Mouse (Mus musculus) CH12.LX (cell line): Measurements from ENCODE around the gene Stambpl1.

ENCODE experiments used
- CTCF ChIP-seq, 2 experiments: IDR thresholded peaks in 1 of 2; conservative IDR thresholded peaks in 1 of 2; 2 replicates each; pipeline ENCODE4 v1.5.1; 2011 to 2012; ENCODE audit warnings: low read depth in 2 of 2, low read length in 2 of 2, improper control_type of control experiment in 1 of 2, inconsistent platforms in 1 of 2, mild to moderate bottlenecking in 1 of 2, moderate library complexity in 1 of 2
- HCFC1 ChIP-seq: IDR thresholded peaks from 2 replicates; pipeline ENCODE4 v1.6.1; 2012; ENCODE audit warnings: low read depth, mild to moderate bottlenecking, inconsistent platforms, low read length, improper control_type of control experiment
- JUND ChIP-seq: conservative IDR thresholded peaks from 2 replicates; pipeline ENCODE4 v1.6.1; 2011; ENCODE audit warnings: low read depth, low read length, improper control_type of control experiment
- MAFK ChIP-seq: IDR thresholded peaks from 2 replicates; pipeline ENCODE4 v1.6.1; 2011; ENCODE audit warnings: low read length, improper control_type of control experiment; ENCODE audit not compliant: insufficient replicate concordance
- POLR2A ChIP-seq: IDR thresholded peaks from 2 replicates; pipeline ENCODE4 v1.6.1; 2011; ENCODE audit warnings: low read depth, mild to moderate bottlenecking, improper control_type of control experiment, low read length
- POLR2AphosphoS2 ChIP-seq: IDR thresholded peaks from 2 replicates; pipeline ENCODE4 v1.6.1; 2011; ENCODE audit warnings: low read depth, low read length, improper control_type of control experiment
- SMC3 ChIP-seq: IDR thresholded peaks from 2 replicates; pipeline ENCODE4 v1.6.1; 2011; ENCODE audit warnings: low read depth, low read length, improper control_type of control experiment
- TCF12 ChIP-seq: IDR thresholded peaks from 2 replicates; pipeline ENCODE4 v1.6.1; 2014; ENCODE audit warnings: low read depth, mild to moderate bottlenecking, inconsistent platforms, low read length, improper control_type of control experiment
- UBTF ChIP-seq: IDR thresholded peaks from 2 replicates; pipeline ENCODE4 v1.6.1; 2012; ENCODE audit warnings: low read depth, mild to moderate bottlenecking, inconsistent platforms, low read length, improper control_type of control experiment, moderate library complexity
- USF1 ChIP-seq: IDR thresholded peaks from 2 replicates; pipeline ENCODE4 v1.6.1; 2014; ENCODE audit warnings: low read depth, mild to moderate bottlenecking, inconsistent platforms, low read length, improper control_type of control experiment
- ZC3H11A ChIP-seq: IDR thresholded peaks from 2 replicates; pipeline ENCODE4 v1.6.1; 2012; ENCODE audit warnings: low read depth, mild to moderate bottlenecking, inconsistent platforms, low read length, improper control_type of control experiment
- ZMIZ1 ChIP-seq: IDR thresholded peaks from 2 replicates; pipeline ENCODE4 v1.6.1; 2012; ENCODE audit warnings: low read depth, mild to moderate bottlenecking, inconsistent platforms, low read length, improper control_type of control experiment

GRCm38 (mm10) chr19:34148421-34148820, 43.6 kb upstream of the Stambpl1 start:
- no peak for TF ChIP-seq UBTF
- no peak for TF ChIP-seq CTCF (conservative IDR thresholded peaks at IDR 0.05 in 1 of 2, IDR thresholded peaks at IDR 0.05 in 1 of 2; ENCODE audit: low read depth in 2 of 2, low read length in 2 of 2)
- peak; percentile 24; the same call in 1 of the 2 replicates for TF ChIP-seq JUND
- TF ChIP-seq USF1 = no peak
- TF ChIP-seq ZC3H11A = no peak
- TF ChIP-seq HCFC1 = no peak
- TF ChIP-seq POLR2AphosphoS2 = no peak
- TF ChIP-seq TCF12 = no peak
- no peak for TF ChIP-seq POLR2A
- TF ChIP-seq SMC3 = no peak
- no peak for TF ChIP-seq ZMIZ1
- TF ChIP-seq MAFK = no peak
